Mouse (Mus musculus) MEL (cell line): Measurements from ENCODE around the gene Col12a1.

ENCODE experiments used
- CTCF ChIP-seq, 3 experiments: IDR thresholded peaks in 2 of 3; conservative IDR thresholded peaks in 1 of 3; 2 replicates each; pipeline ENCODE4 v1.5.1; 2011 to 2012; ENCODE audit warnings: low read length in 3 of 3, low read depth in 2 of 3, mild to moderate bottlenecking in 2 of 3, improper control_type of control experiment in 1 of 3, inconsistent platforms in 1 of 3, mixed read lengths in 1 of 3, moderate library complexity in 1 of 3; ENCODE audit not compliant: control insufficient read depth in 1 of 3, insufficient read depth in 1 of 3, poor library complexity in 1 of 3, severe bottlenecking in 1 of 3
- EP300 ChIP-seq, 2 experiments: IDR thresholded peaks; 2 replicates each; pipeline ENCODE4 v1.6.1; 2011; ENCODE audit warnings: improper control_type of control experiment in 2 of 2, low read length in 2 of 2, low read depth in 1 of 2, mild to moderate bottlenecking in 1 of 2
- POLR2A ChIP-seq, 2 experiments: IDR thresholded peaks; 2 replicates each; pipeline ENCODE4 v1.6.1; 2011 to 2012; ENCODE audit warnings: low read length in 2 of 2, mild to moderate bottlenecking in 2 of 2, control low read depth in 1 of 2, improper control_type of control experiment in 1 of 2, low read depth in 1 of 2, moderate library complexity in 1 of 2; ENCODE audit not compliant: control insufficient read depth in 1 of 2, insufficient read depth in 1 of 2, poor library complexity in 1 of 2
- POLR2AphosphoS2 ChIP-seq: IDR thresholded peaks from 2 replicates; pipeline ENCODE4 v1.6.1; 2011; ENCODE audit warnings: low read length, improper control_type of control experiment
- RAD21 ChIP-seq: IDR thresholded peaks from 2 replicates; pipeline ENCODE4 v1.6.1; 2011; ENCODE audit warnings: mild to moderate bottlenecking, low read depth, low read length, improper control_type of control experiment
- RCOR1 ChIP-seq: IDR thresholded peaks from 2 replicates; pipeline ENCODE4 v1.6.1; 2012; ENCODE audit warnings: low read depth, mild to moderate bottlenecking, inconsistent platforms, low read length, improper control_type of control experiment
- SMC3 ChIP-seq: IDR thresholded peaks from 2 replicates; pipeline ENCODE4 v1.6.1; 2011; ENCODE audit warnings: low read depth, low read length, improper control_type of control experiment
- USF2 ChIP-seq, 2 experiments: IDR thresholded peaks; 2 replicates each; pipeline ENCODE4 v1.6.1; 2011 to 2012; ENCODE audit warnings: improper control_type of control experiment in 2 of 2, low read length in 2 of 2, borderline replicate concordance in 1 of 2, inconsistent platforms in 1 of 2, low read depth in 1 of 2, mild to moderate bottlenecking in 1 of 2; ENCODE audit not compliant: insufficient read depth in 1 of 2
- ZMIZ1 ChIP-seq: IDR thresholded peaks from 2 replicates; pipeline ENCODE4 v1.6.1; 2012; ENCODE audit warnings: low read depth, mild to moderate bottlenecking, inconsistent platforms, low read length, improper control_type of control experiment, moderate library complexity

DNA sequence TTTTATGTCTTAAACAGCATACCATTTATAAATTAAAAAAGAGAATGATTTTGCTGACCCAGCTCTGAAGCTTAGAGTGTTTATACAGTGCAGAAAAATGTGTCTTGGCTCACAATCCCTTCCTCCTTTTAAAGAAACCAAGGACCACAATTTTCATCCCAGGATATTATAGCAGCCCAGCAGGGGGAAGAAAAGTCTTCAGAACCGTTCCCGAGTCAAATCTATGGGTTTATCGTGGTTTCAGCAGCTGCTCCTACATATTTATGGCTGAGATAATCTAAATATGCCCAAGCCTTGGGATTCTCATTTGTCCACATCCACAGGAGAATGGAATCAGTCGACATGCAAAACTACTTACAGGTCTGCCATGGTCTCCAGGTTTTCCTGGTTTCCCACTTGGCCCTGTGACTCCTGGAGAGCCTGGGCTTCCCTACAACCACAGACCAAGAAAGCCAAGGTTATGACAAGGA is 110.5 kb downstream of the Col12a1 start:
- no peak for TF ChIP-seq EP300 (IDR thresholded peaks at IDR 0.05; ENCODE audit: low read depth in 1 of 2, low read length in 2 of 2)
- no peak for TF ChIP-seq POLR2A (IDR thresholded peaks at IDR 0.05; ENCODE audit: control insufficient read depth in 1 of 2, insufficient read depth in 1 of 2, low read depth in 1 of 2, low read length in 2 of 2, poor library complexity in 1 of 2)
- no peak for TF ChIP-seq RCOR1
- TF ChIP-seq ZMIZ1, result no peak
- no peak for TF ChIP-seq CTCF (IDR thresholded peaks at IDR 0.05 in 2 of 3, conservative IDR thresholded peaks at IDR 0.05 in 1 of 3; ENCODE audit: control insufficient read depth in 1 of 3, insufficient read depth in 1 of 3, low read depth in 2 of 3, low read length in 3 of 3, poor library complexity in 1 of 3, severe bottlenecking in 1 of 3)
- TF ChIP-seq RAD21, result no peak
- TF ChIP-seq POLR2AphosphoS2, result no peak
- TF ChIP-seq USF2 (IDR thresholded peaks at IDR 0.05; ENCODE audit: borderline replicate concordance in 1 of 2, insufficient read depth in 1 of 2, low read depth in 1 of 2, low read length in 2 of 2), result no peak
- no peak for TF ChIP-seq SMC3
